Mouse (Mus musculus): Measurements from ENCODE around the gene Adam23. TPM values are rescaled to one million over a fixed set of nuclear protein-coding genes. Genes with fewer than 3 reads are reported as not detected.

Adam23 gene
- polyA plus RNA-seq, 1 experiment from 2014 or later: 26.0 TPM

- Histone ChIP-seq H3K4me1 (ENCODE audit: control insufficient read depth, insufficient read depth, low read length) (no peaks in the 10 kb centered on the region), H3K4me2 (ENCODE audit: low read depth, low read length) (no peak overlapping the region), H3K27me3 (ENCODE audit: control insufficient read depth, insufficient read depth, low read length) (no peaks in the 10 kb centered on the region), H3K9me3 (ENCODE audit: control insufficient read depth, low read length) (no peaks in the 10 kb centered on the region), H3K36me3 (ENCODE audit: control insufficient read depth, insufficient read depth, low read length) (no peaks in the 10 kb centered on the region), H3K4me3 (ENCODE audit: low read depth, low read length) (no peak overlapping the region), H3K9ac (replicated peaks; ENCODE audit: low read depth, low read length) (no peak overlapping the region), H3K27ac (ENCODE audit: low read depth, low read length) (no peak overlapping the region)
- ATAC-seq (ENCODE audit: low read depth): no peak
- WGBS: 61% methylated on average over 3 of the region's 3 CpGs
Measured at GRCm38 (mm10) chr1:63437529-63437928, 8.2 kb upstream of the Adam23 start.

DNA sequence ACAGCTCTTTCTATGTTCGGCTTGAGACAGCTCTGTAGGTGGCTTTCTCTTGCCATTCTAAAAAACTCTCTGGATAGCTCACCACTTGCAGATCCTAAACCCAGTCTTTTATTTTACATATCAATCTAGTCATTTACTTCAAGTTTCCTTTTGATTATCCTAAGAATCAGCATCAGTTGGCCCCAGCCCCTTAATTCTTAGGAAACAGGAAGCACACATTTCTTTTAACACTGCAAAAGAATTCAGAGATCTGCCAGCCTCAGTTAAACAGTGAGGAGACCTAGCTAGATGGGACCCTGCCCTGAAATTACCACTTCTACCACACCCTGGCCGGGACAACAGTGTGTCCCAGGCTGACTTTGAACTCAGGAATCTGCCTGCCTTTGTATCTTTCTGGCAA is 3.5 kb upstream of the Adam23 start:
- H3K9me3 ChIP-seq (ENCODE audit: control insufficient read depth, low read length): no peaks in the 10 kb centered on the region
- no peak overlapping the region for H3K4me3 ChIP-seq (ENCODE audit: low read depth, low read length)
- no peaks in the 10 kb centered on the region for H3K36me3 ChIP-seq (ENCODE audit: control insufficient read depth, insufficient read depth, low read length)
- 59% methylated on average over 2 of the region's 2 CpGs for WGBS
- H3K4me1 ChIP-seq (ENCODE audit: control insufficient read depth, insufficient read depth, low read length): 0 out of 2 replicates have a peak, but pooled peaks cover 4% of the 10 kb centered on the region
- H3K9ac ChIP-seq (replicated peaks; ENCODE audit: low read depth, low read length): no peak overlapping the region
- no peak for ATAC-seq (ENCODE audit: low read depth)
- no peak overlapping the region for H3K4me2 ChIP-seq (ENCODE audit: low read depth, low read length)
- H3K27ac ChIP-seq (ENCODE audit: low read depth, low read length): no peak overlapping the region
- 0 out of 2 replicates have a peak, but pooled peaks cover 2% of the 10 kb centered on the region for H3K27me3 ChIP-seq (ENCODE audit: control insufficient read depth, insufficient read depth, low read length)

DNA sequence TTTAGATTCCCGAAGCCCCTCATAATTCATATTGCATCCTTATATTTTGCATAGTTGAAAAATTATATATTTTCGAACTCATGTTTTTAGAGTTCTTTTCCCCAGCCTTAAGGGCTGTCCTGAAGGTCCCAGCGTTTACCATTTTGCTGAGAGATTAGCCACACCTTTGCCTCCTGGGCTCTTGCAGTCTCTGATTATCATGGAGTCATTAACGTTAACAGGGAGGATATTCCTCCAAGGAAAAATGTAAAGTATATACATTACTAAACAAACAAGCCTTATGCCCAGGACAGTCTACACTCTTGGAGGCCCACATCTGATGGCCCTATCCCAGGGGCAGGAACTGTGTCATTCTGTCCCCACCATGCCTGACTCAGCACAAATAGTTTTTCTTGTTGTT is 3.1 kb upstream of the Adam23 start:
- ATAC-seq (ENCODE audit: low read depth): no peak
- Histone ChIP-seq H3K9ac (replicated peaks; ENCODE audit: low read depth, low read length) (no peak overlapping the region), H3K36me3 (ENCODE audit: control insufficient read depth, insufficient read depth, low read length) (no peaks in the 10 kb centered on the region), H3K27ac (ENCODE audit: low read depth, low read length) (no peak overlapping the region), H3K4me1 (ENCODE audit: control insufficient read depth, insufficient read depth, low read length) (0 out of 2 replicates have a peak, but pooled peaks cover 4% of the 10 kb centered on the region), H3K4me2 (ENCODE audit: low read depth, low read length) (no peak overlapping the region), H3K9me3 (ENCODE audit: control insufficient read depth, low read length) (no peaks in the 10 kb centered on the region), H3K27me3 (ENCODE audit: control insufficient read depth, insufficient read depth, low read length) (0 out of 2 replicates have a peak, but pooled peaks cover 2% of the 10 kb centered on the region), H3K4me3 (ENCODE audit: low read depth, low read length) (no peak overlapping the region)
- 83% methylated on average over 4 of the region's 4 CpGs for WGBS

GRCm38 (mm10) chr1:63445149-63445609 is 512 bp upstream of the Adam23 start:
- Histone ChIP-seq H3K27ac (ENCODE audit: low read depth, low read length) (no peak overlapping the region; the same call in 1 of the 2 replicates), H3K36me3 (ENCODE audit: control insufficient read depth, insufficient read depth, low read length) (no peaks in the 10 kb centered on the region), H3K9me3 (ENCODE audit: control insufficient read depth, low read length) (no peaks in the 10 kb centered on the region), H3K27me3 (ENCODE audit: control insufficient read depth, insufficient read depth, low read length) (0 out of 2 replicates have a peak, but pooled peaks cover 2% of the 10 kb centered on the region), H3K4me3 (ENCODE audit: low read depth, low read length) (peak overlapping the region; percentile 91), H3K4me2 (ENCODE audit: low read depth, low read length) (peak overlapping the region; percentile 84), H3K9ac (replicated peaks; ENCODE audit: low read depth, low read length) (peak overlapping the region; percentile 90), H3K4me1 (ENCODE audit: control insufficient read depth, insufficient read depth, low read length) (0 out of 2 replicates have a peak, but pooled peaks cover 4% of the 10 kb centered on the region)
- 56% methylated on average over 10 of the region's 10 CpGs for WGBS
- peak; percentile 61 for ATAC-seq (ENCODE audit: low read depth)

DNA sequence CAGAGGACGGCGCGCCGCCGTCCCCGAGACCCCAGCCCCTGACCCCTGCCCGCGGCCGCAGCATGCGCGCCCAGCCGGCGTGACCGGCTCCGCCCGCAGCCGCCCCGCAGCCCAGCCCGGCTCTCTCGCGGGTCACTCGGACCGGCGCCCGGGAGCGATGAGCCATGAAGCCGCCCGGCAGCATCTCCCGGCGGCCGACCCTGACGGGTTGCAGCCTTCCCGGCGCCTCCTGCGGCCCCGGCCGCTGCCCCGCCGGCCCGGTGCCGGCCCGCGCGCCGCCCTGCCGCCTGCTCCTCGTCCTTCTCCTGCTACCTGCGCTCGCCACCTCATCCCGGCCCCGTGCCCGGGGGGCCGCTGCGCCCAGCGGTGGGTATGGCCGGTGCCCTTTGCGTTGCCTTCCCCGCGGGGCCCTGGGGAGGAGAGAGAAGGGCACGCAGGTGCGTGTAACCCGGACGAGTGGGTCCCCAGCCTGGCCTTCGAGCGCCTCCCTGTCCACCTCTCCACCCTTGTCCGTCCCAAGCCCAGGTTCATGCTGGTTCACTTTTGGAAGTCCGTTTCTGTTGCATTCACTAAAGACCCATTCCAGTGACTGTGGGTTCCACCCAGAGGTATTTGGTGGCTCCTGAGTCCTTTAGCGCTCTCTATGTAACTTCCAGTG is 485 bp downstream of the Adam23 start:
- WGBS: under 1% methylated on average over 39 of the region's 68 CpGs
- peak overlapping the region; percentile 90 for H3K9ac ChIP-seq (replicated peaks; ENCODE audit: low read depth, low read length)
- H3K27ac ChIP-seq (ENCODE audit: low read depth, low read length): peak overlapping the region; percentile 66
- 0 out of 2 replicates have a peak, but pooled peaks cover 4% of the 10 kb centered on the region for H3K4me1 ChIP-seq (ENCODE audit: control insufficient read depth, insufficient read depth, low read length)
- peak overlapping the region; percentile 91 for H3K4me3 ChIP-seq (ENCODE audit: low read depth, low read length)
- H3K4me2 ChIP-seq (ENCODE audit: low read depth, low read length): peak overlapping the region; percentile 84
- no peaks in the 10 kb centered on the region for H3K9me3 ChIP-seq (ENCODE audit: control insufficient read depth, low read length)
- ATAC-seq (ENCODE audit: low read depth): peak; percentile 75
- 0 out of 2 replicates have a peak, but pooled peaks cover 2% of the 10 kb centered on the region for H3K27me3 ChIP-seq (ENCODE audit: control insufficient read depth, insufficient read depth, low read length)
- H3K36me3 ChIP-seq (ENCODE audit: control insufficient read depth, insufficient read depth, low read length): no peaks in the 10 kb centered on the region

GRCm38 (mm10) chr1:63446721-63447120 is 1.0 kb downstream of the Adam23 start:
- Histone ChIP-seq H3K4me2 (ENCODE audit: low read depth, low read length) (peak overlapping the region; percentile 84), H3K36me3 (ENCODE audit: control insufficient read depth, insufficient read depth, low read length) (no peaks in the 10 kb centered on the region), H3K27me3 (ENCODE audit: control insufficient read depth, insufficient read depth, low read length) (0 out of 2 replicates have a peak, but pooled peaks cover 2% of the 10 kb centered on the region), H3K9ac (replicated peaks; ENCODE audit: low read depth, low read length) (peak overlapping the region; percentile 90; the same call in 1 of the 2 replicates), H3K27ac (ENCODE audit: low read depth, low read length) (no peak overlapping the region), H3K4me3 (ENCODE audit: low read depth, low read length) (peak overlapping the region; percentile 91), H3K4me1 (ENCODE audit: control insufficient read depth, insufficient read depth, low read length) (0 out of 2 replicates have a peak, but pooled peaks cover 4% of the 10 kb centered on the region), H3K9me3 (ENCODE audit: control insufficient read depth, low read length) (no peaks in the 10 kb centered on the region)
- no peak for ATAC-seq (ENCODE audit: low read depth)
- WGBS: 58% methylated on average over 2 of the region's 2 CpGs

GRCm38 (mm10) chr1:63450091-63450490 is 4.4 kb downstream of the Adam23 start:
- 85% methylated on average over 4 of the region's 4 CpGs for WGBS
- no peak overlapping the region for H3K4me2 ChIP-seq (ENCODE audit: low read depth, low read length)
- H3K4me3 ChIP-seq (ENCODE audit: low read depth, low read length): no peak overlapping the region
- H3K9ac ChIP-seq (replicated peaks; ENCODE audit: low read depth, low read length): no peak overlapping the region
- ATAC-seq (ENCODE audit: low read depth): no peak
- 0 out of 2 replicates have a peak, but pooled peaks cover 4% of the 10 kb centered on the region for H3K4me1 ChIP-seq (ENCODE audit: control insufficient read depth, insufficient read depth, low read length)
- H3K36me3 ChIP-seq (ENCODE audit: control insufficient read depth, insufficient read depth, low read length): no peaks in the 10 kb centered on the region
- H3K27me3 ChIP-seq (ENCODE audit: control insufficient read depth, insufficient read depth, low read length): 0 out of 2 replicates have a peak, but pooled peaks cover 2% of the 10 kb centered on the region
- H3K9me3 ChIP-seq (ENCODE audit: control insufficient read depth, low read length): no peaks in the 10 kb centered on the region
- no peak overlapping the region for H3K27ac ChIP-seq (ENCODE audit: low read depth, low read length)

DNA sequence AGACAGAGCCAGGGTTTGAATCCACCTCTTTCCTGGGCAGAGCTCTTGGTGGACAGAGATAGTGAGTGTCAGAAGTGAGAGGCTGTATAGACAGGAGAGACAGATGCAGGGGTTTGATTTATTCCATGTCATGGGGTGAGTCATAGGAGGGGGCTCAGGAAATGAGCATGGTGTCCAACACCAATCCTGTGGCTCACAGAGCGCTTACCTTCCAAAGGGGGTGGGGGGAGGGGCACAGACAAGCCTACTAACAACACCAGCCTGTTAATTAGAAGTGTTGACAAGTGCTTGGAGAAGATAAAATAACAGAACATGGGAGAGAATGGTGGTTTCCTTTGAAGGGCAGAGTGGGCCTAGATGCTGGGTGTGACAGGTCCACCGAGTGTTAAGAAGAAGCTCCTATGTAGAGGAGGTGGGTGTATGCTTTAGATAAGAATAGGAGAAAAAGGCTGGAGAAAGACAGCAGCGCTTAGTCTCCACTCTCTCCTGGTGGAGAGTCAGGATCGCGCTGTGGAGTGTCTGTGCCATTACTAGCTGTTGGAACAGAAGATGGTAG is 7.7 kb downstream of the Adam23 start:
- WGBS: 85% methylated on average over 5 of the region's 5 CpGs
- no peak overlapping the region for H3K27ac ChIP-seq (ENCODE audit: low read depth, low read length)
- no peak for ATAC-seq (ENCODE audit: low read depth)
- H3K36me3 ChIP-seq (ENCODE audit: control insufficient read depth, insufficient read depth, low read length): no peaks in the 10 kb centered on the region
- H3K4me2 ChIP-seq (ENCODE audit: low read depth, low read length): no peak overlapping the region
- H3K4me3 ChIP-seq (ENCODE audit: low read depth, low read length): no peak overlapping the region
- H3K9ac ChIP-seq (replicated peaks; ENCODE audit: low read depth, low read length): no peak overlapping the region
- H3K27me3 ChIP-seq (ENCODE audit: control insufficient read depth, insufficient read depth, low read length): no peaks in the 10 kb centered on the region
- no peaks in the 10 kb centered on the region for H3K9me3 ChIP-seq (ENCODE audit: control insufficient read depth, low read length)
- no peaks in the 10 kb centered on the region for H3K4me1 ChIP-seq (ENCODE audit: control insufficient read depth, insufficient read depth, low read length)
